Mouse (Mus musculus): ENCODE data around the gene Ahdc1. TPM values are rescaled to one million over a fixed set of nuclear protein-coding genes. Genes with fewer than 3 reads are reported as not detected.
"Not testable (repeated sequence)": the region's sequence is repeated elsewhere in the genome, so short reads cannot be mapped to it uniquely, and the experiment has no call there.

The Ahdc1 gene
- polyA plus RNA-seq, 1 experiment: 58.2 TPM

GRCm38 (mm10) chr4:133002896-133003295 lies 8.2 kb upstream of the Ahdc1 start:
- TF ChIP-seq POLR2A (IDR thresholded peaks at IDR 0.05; ENCODE audit: insufficient read length, low read depth): no peak
- Histone ChIP-seq H3K4me2 (ENCODE audit: low read depth) (no peak overlapping the region), H3K4me3 (no peak overlapping the region)

DNA sequence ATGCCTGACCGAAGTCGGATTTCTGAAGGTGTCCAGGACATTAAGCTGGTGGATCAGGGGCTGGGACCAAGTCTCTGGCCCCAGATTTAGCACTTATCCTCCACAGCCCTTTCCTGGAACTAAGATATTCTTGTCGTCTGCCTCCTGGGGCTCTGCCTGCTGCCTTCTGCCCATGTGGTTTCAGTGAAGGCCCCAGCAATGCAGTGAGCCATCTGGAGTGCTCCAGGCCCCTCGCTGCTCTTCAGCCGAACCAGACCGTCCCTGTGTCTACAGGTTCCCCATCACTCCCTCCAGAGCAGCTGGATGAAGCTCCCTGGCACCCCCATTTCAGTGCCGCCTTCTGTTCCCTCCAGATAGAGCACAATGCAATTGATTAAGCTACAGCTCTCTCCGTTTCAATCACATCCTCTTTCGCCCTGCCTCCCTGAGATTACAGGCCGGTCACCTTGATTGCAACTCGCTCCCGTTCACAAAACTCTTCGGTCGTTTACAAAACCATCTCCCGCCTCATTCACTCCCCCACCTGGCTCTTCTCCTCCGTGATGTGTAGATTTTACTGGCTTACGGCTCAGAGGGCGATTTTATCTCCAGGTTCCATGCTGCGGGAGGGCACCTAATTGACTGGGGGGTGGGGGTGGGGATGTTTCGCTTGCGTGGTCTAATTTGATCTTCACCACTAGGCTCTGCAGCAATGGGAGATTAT lies 7.6 kb upstream of the Ahdc1 start:
- no peak for TF ChIP-seq USF1 (IDR thresholded peaks at IDR 0.05; ENCODE audit: low read depth)
- TF ChIP-seq MYOD1 (IDR thresholded peaks at IDR 0.05; ENCODE audit: control insufficient read depth in 1 of 3, insufficient read length in 2 of 3, low read depth in 2 of 3): no peak
- no peak for TF ChIP-seq CEBPB (IDR thresholded peaks at IDR 0.05; ENCODE audit: insufficient read depth, poor library complexity, severe bottlenecking)
- no peak for TF ChIP-seq TCF12 (IDR thresholded peaks at IDR 0.05; ENCODE audit: insufficient read depth, poor library complexity, severe bottlenecking)
- TF ChIP-seq MYOG (IDR thresholded peaks at IDR 0.05; ENCODE audit: control insufficient read depth in 1 of 3, insufficient read depth in 1 of 3, insufficient read length in 2 of 3, low read depth in 2 of 3): no peak
- TF ChIP-seq REST (IDR thresholded peaks at IDR 0.05; ENCODE audit: insufficient read depth, insufficient read length): no peak
- TF ChIP-seq E2F4 (IDR thresholded peaks at IDR 0.05; ENCODE audit: insufficient read depth): no peak
- TF ChIP-seq MAX (IDR thresholded peaks at IDR 0.05; ENCODE audit: low read depth): no peak
- no peak for TF ChIP-seq POLR2AphosphoS2 (IDR thresholded peaks at IDR 0.05; ENCODE audit: insufficient read length, low read depth)
- TF ChIP-seq SRF (IDR thresholded peaks at IDR 0.05; ENCODE audit: control insufficient read depth, insufficient read length, low read depth): no peak
- TF ChIP-seq TCF3 (IDR thresholded peaks at IDR 0.05; ENCODE audit: insufficient read length, low read depth): no peak
- TF ChIP-seq POLR2A (IDR thresholded peaks at IDR 0.05; ENCODE audit: insufficient read length, low read depth): no peak
- Histone ChIP-seq H3K27me3 (ENCODE audit: control insufficient read depth, insufficient read depth, insufficient read length) (peaks cover 16% of the 10 kb centered on the region), H3K79me2 (ENCODE audit: control insufficient read depth, insufficient read depth) (no peaks in the 10 kb centered on the region), H3ac (ENCODE audit: control insufficient read depth, insufficient read length) (no peak overlapping the region), H3K36me3 (ENCODE audit: control insufficient read depth, insufficient read depth) (no peaks in the 10 kb centered on the region), H3K4me3 (no peak overlapping the region), H3K4me2 (ENCODE audit: low read depth) (no peak overlapping the region)

More at GRCm38 (mm10) chr4:133002896-133003295, 8.2 kb upstream of the Ahdc1 start:
- no peaks in the 10 kb centered on the region for H3K79me2 ChIP-seq (ENCODE audit: control insufficient read depth, insufficient read depth)
- H3ac ChIP-seq (ENCODE audit: control insufficient read depth, insufficient read length): no peak overlapping the region
- no peaks in the 10 kb centered on the region for H3K36me3 ChIP-seq (ENCODE audit: control insufficient read depth, insufficient read depth)
- peaks cover 16% of the 10 kb centered on the region for H3K27me3 ChIP-seq (ENCODE audit: control insufficient read depth, insufficient read depth, insufficient read length)

DNA sequence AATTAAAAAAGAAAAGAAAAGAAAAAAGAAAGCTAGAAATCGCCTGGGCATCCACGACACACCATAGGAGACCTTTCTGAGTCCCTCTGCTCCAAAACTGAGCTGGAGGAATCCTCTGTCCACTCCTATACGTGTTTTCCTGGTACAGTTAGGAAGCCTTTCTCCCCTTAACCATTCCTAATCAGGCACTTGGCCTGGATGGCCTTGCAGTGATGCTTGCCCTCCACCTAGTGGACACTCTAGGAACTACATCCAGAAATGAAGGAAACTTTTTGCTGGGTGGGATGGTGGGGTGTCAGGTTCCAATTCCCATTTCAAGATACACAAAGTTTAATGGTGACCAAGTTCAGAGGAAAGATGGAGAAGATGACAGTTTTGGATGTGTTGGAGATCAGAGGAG lies 5.8 kb upstream of the Ahdc1 start:
- Histone ChIP-seq H3K27me3 (ENCODE audit: control insufficient read depth, insufficient read depth, insufficient read length) (peaks cover 10% of the 10 kb centered on the region), H3K4me3 (no peak overlapping the region), H3K4me2 (ENCODE audit: low read depth) (no peak overlapping the region), H3ac (ENCODE audit: control insufficient read depth, insufficient read length) (no peak overlapping the region), H3K79me2 (ENCODE audit: control insufficient read depth, insufficient read depth) (no peaks in the 10 kb centered on the region), H3K36me3 (ENCODE audit: control insufficient read depth, insufficient read depth) (no peaks in the 10 kb centered on the region)
- TF ChIP-seq SRF (IDR thresholded peaks at IDR 0.05; ENCODE audit: control insufficient read depth, insufficient read length, low read depth): no peak
- TF ChIP-seq TCF3 (IDR thresholded peaks at IDR 0.05; ENCODE audit: insufficient read length, low read depth): no peak
- TF ChIP-seq MYOG (IDR thresholded peaks at IDR 0.05; ENCODE audit: control insufficient read depth in 1 of 3, insufficient read depth in 1 of 3, insufficient read length in 2 of 3, low read depth in 2 of 3): no peak

- H3K36me3 ChIP-seq (ENCODE audit: control insufficient read depth, insufficient read depth); H3K4me3 ChIP-seq: not testable (repeated sequence)
Observed at GRCm38 (mm10) chr4:133005885-133006451, 5.1 kb upstream of the Ahdc1 start.

GRCm38 (mm10) chr4:133007513-133008380 lies 3.3 kb upstream of the Ahdc1 start:
- no peak overlapping the region for H3K4me3 ChIP-seq
- H3K36me3 ChIP-seq (ENCODE audit: control insufficient read depth, insufficient read depth): no peaks in the 10 kb centered on the region
- no peak for TF ChIP-seq POLR2A (IDR thresholded peaks at IDR 0.05; ENCODE audit: insufficient read length, low read depth)
- no peak for TF ChIP-seq USF1 (IDR thresholded peaks at IDR 0.05; ENCODE audit: low read depth)
- TF ChIP-seq E2F4 (IDR thresholded peaks at IDR 0.05; ENCODE audit: insufficient read depth): no peak
- no peak for TF ChIP-seq CEBPB (IDR thresholded peaks at IDR 0.05; ENCODE audit: insufficient read depth, poor library complexity, severe bottlenecking)
- TF ChIP-seq TCF3 (IDR thresholded peaks at IDR 0.05; ENCODE audit: insufficient read length, low read depth): no peak
- TF ChIP-seq MYOD1 (IDR thresholded peaks at IDR 0.05; ENCODE audit: control insufficient read depth in 1 of 3, insufficient read length in 2 of 3, low read depth in 2 of 3): no peak
- no peak for TF ChIP-seq SRF (IDR thresholded peaks at IDR 0.05; ENCODE audit: control insufficient read depth, insufficient read length, low read depth)
- no peak for TF ChIP-seq POLR2AphosphoS2 (IDR thresholded peaks at IDR 0.05; ENCODE audit: insufficient read length, low read depth)
- no peaks in the 10 kb centered on the region for H3K79me2 ChIP-seq (ENCODE audit: control insufficient read depth, insufficient read depth)
- no peak overlapping the region for H3K4me2 ChIP-seq (ENCODE audit: low read depth)
- no peaks in the 10 kb centered on the region for H3K27me3 ChIP-seq (ENCODE audit: control insufficient read depth, insufficient read depth, insufficient read length)
- H3ac ChIP-seq (ENCODE audit: control insufficient read depth, insufficient read length): no peak overlapping the region

More at GRCm38 (mm10) chr4:133005885-133006451, 5.1 kb upstream of the Ahdc1 start:
- not testable (repeated sequence) for H3K27me3 ChIP-seq (ENCODE audit: control insufficient read depth, insufficient read depth, insufficient read length); H3K79me2 ChIP-seq (ENCODE audit: control insufficient read depth, insufficient read depth); H3ac ChIP-seq (ENCODE audit: control insufficient read depth, insufficient read length); H3K4me2 ChIP-seq (ENCODE audit: low read depth)

Measured in myocyte (in vitro differentiated cells).